ENCODE assay signal across 17 mouse cellular contexts in genomic region chr15:80577166-80577960, GRCm38 (mm10). TPM values are rescaled to one million over a fixed set of nuclear protein-coding genes. Genes with fewer than 3 reads are reported as not detected.
DNase-seq lines count a peak whose midpoint lies in the region; ATAC-seq and TF ChIP-seq lines count a peak whose summit lies in the region.
"Had no signal": no experiment of that assay in that cellular context is flagged by ENCODE, and none has a peak within 500 bp of the region (broad histone marks: within the 10 kb centered on the region; RNA-seq: fewer than 3 reads in every experiment).

No protein-coding gene starts in this region.

- peak overlapping the region in 1 of 2 experiments; percentile 9; a peak in 1 of 4 replicates for H3K4me3 ChIP-seq in heart, embryonic 14.5 days (ENCODE audit: control insufficient read depth in 1 of 2, insufficient read depth in 1 of 2, low read depth in 1 of 2, low read length in 2 of 2)
- H3K4me3 ChIP-seq in forebrain, postnatal 0 days (ENCODE audit: low read depth, low read length): no peak overlapping the region
- H3K4me3 ChIP-seq in midbrain, embryonic 14.5 days (replicated peaks; ENCODE audit: low read depth, low read length): no peak overlapping the region
- H3K4me3 ChIP-seq: kidney, embryonic 15.5 days; limb, embryonic 12.5 days; lung, embryonic 15.5 days had no signal

- H3K4me1 ChIP-seq in heart, embryonic 14.5 days (ENCODE audit: control insufficient read depth in 2 of 2, insufficient read depth in 2 of 2, low read length in 2 of 2): peaks cover 3 to 8% of the 10 kb centered on the region in 2 experiments; a peak in 3 of 4 replicates
- H3K4me1 ChIP-seq in forebrain, postnatal 0 days (ENCODE audit: insufficient read depth): peaks cover 5% of the 10 kb centered on the region; the same call in 1 of the 2 replicates
- H3K4me1 ChIP-seq in midbrain, embryonic 14.5 days (ENCODE audit: control insufficient read depth, insufficient read depth, low read length): peaks cover 15% of the 10 kb centered on the region; the same call in 1 of the 2 replicates
- H3K4me1 ChIP-seq: kidney, embryonic 15.5 days; limb, embryonic 12.5 days; lung, embryonic 15.5 days had no signal

- H3K9me3 ChIP-seq in heart, embryonic 14.5 days (ENCODE audit: control insufficient read depth, low read length): no peaks in the 10 kb centered on the region
- no peaks in the 10 kb centered on the region for H3K9me3 ChIP-seq in forebrain, postnatal 0 days (ENCODE audit: low read length)
- no peaks in the 10 kb centered on the region for H3K9me3 ChIP-seq in midbrain, embryonic 14.5 days (ENCODE audit: control insufficient read depth, low read length)
- H3K9me3 ChIP-seq: kidney, embryonic 15.5 days; limb, embryonic 12.5 days; lung, embryonic 15.5 days had no signal

- ATAC-seq in heart, embryonic 14.5 days (ENCODE audit: insufficient number of reproducible peaks, insufficient read depth, low FRiP score, low read depth): no peak
- ATAC-seq in forebrain, postnatal 0 days: peak; percentile 16; the same call in 1 of the 2 replicates
- ATAC-seq in midbrain, embryonic 14.5 days (ENCODE audit: low FRiP score, low TSS enrichment): no peak
- ATAC-seq: activated CD4-positive, CD25-positive, alpha-beta regulatory T cell, adult 4 months had no signal

- 11% methylated on average over 22 of the region's 22 CpGs for WGBS in heart, embryonic 14.5 days
- 9% methylated on average over 22 of the region's 22 CpGs for WGBS in forebrain, postnatal 0 days
- 6% methylated on average over 22 of the region's 22 CpGs for WGBS in midbrain, embryonic 14.5 days

- DNase-seq in heart, postnatal 10 days: no peak
- DNase-seq in R1 (ENCODE audit: low read depth, low spot score): peak; percentile 40
- no peak for DNase-seq in forebrain, postnatal 0 days
- DNase-seq in midbrain, embryonic 14.5 days: peak; percentile 48
- DNase-seq in B cell, adult 2 months: no peak
- no peak for DNase-seq in cerebellum, postnatal 36 days
- no peak for DNase-seq in spleen, postnatal 10 days (ENCODE audit: low spot score in 2 of 2)
- DNase-seq: layer of hippocampus, adult 9-11 months; thymus, postnatal 25 days had no signal

- H3K4me2 ChIP-seq in heart, embryonic 14.5 days (ENCODE audit: low read length): peak overlapping the region; percentile 54
- H3K4me2 ChIP-seq in forebrain, postnatal 0 days (ENCODE audit: low read depth): peak overlapping the region; percentile 6; the same call in 1 of the 2 replicates
- peak overlapping the region; percentile 31 for H3K4me2 ChIP-seq in midbrain, embryonic 14.5 days (ENCODE audit: low read length)
- H3K4me2 ChIP-seq: kidney, embryonic 15.5 days; limb, embryonic 12.5 days; lung, embryonic 15.5 days had no signal

- no peak for TF ChIP-seq CTCF in forebrain, postnatal 0 days (IDR thresholded peaks at IDR 0.05; ENCODE audit: low read depth)

- intact Hi-C loops in heart, postnatal 10 days (cut with DNase I): no loop called here

- H3K9ac ChIP-seq in heart, embryonic 14.5 days (ENCODE audit: low read length): peak overlapping the region; percentile 8; the same call in 1 of the 2 replicates
- no peak overlapping the region for H3K9ac ChIP-seq in forebrain, postnatal 0 days
- no peak overlapping the region for H3K9ac ChIP-seq in midbrain, embryonic 14.5 days (replicated peaks; ENCODE audit: low read length)
- H3K9ac ChIP-seq: kidney, embryonic 15.5 days; limb, embryonic 12.5 days; lung, embryonic 15.5 days had no signal

- H3K36me3 ChIP-seq in heart, embryonic 14.5 days (ENCODE audit: control insufficient read depth, insufficient read depth, low read length): no peaks in the 10 kb centered on the region
- no peaks in the 10 kb centered on the region for H3K36me3 ChIP-seq in forebrain, postnatal 0 days (ENCODE audit: insufficient read depth)
- no peaks in the 10 kb centered on the region for H3K36me3 ChIP-seq in midbrain, embryonic 14.5 days (ENCODE audit: control insufficient read depth, insufficient read depth, low read length)
- H3K36me3 ChIP-seq: kidney, embryonic 15.5 days; limb, embryonic 12.5 days; lung, embryonic 15.5 days had no signal

- H3K27me3 ChIP-seq in heart, embryonic 14.5 days (ENCODE audit: control insufficient read depth, insufficient read depth, low read length): peaks cover 67% of the 10 kb centered on the region
- no peaks in the 10 kb centered on the region for H3K27me3 ChIP-seq in forebrain, postnatal 0 days (ENCODE audit: insufficient read depth, low read length)
- H3K27me3 ChIP-seq in midbrain, embryonic 14.5 days (ENCODE audit: control insufficient read depth, insufficient read depth, low read length): no peaks in the 10 kb centered on the region

- H3K27ac ChIP-seq in heart, embryonic 14.5 days (replicated peaks in 1 of 2; ENCODE audit: control insufficient read depth in 1 of 2, insufficient read depth in 1 of 2, low read depth in 2 of 2, low read length in 2 of 2): no peak overlapping the region
- no peak overlapping the region for H3K27ac ChIP-seq in forebrain, postnatal 0 days (ENCODE audit: low read depth, low read length)
- no peak overlapping the region; the same call in 1 of the 2 replicates for H3K27ac ChIP-seq in midbrain, embryonic 14.5 days (replicated peaks; ENCODE audit: low read depth, low read length)
- H3K27ac ChIP-seq: kidney, embryonic 15.5 days; limb, embryonic 12.5 days; lung, embryonic 15.5 days had no signal

RNA-seq across cellular contexts. Expression of gene Grap2, which starts 5.0 kb away (rescaled TPM):
- polyA plus RNA-seq in heart, embryonic 14.5 days (2014; fragmentation: Nextera tagmentation; extraction: Ambion mirVana): 2.1 and 2.4 TPM in 2 replicates
- 1 to 10 TPM; 1.6 to 2.0 TPM for total RNA-seq in heart, postnatal 10 days (2021)
- 0.23 TPM in 1 of 2 replicates, not detected in the other for total RNA-seq in forebrain, postnatal 0 days (2014; rRNA removed)
- polyA plus RNA-seq in forebrain, postnatal 0 days (2015; fragmentation: Nextera tagmentation; extraction: Ambion mirVana): 0.21 TPM in 1 of 2 replicates, not detected in the other
- 0.66 and 0.90 TPM in 2 replicates for polyA plus RNA-seq in midbrain, embryonic 14.5 days (2014; fragmentation: Nextera tagmentation; extraction: Ambion mirVana)

RNA-seq across cellular contexts. Expression of gene Enthd1, which starts 12.4 kb away (rescaled TPM):
- polyA plus RNA-seq in heart, embryonic 14.5 days (2014; fragmentation: Nextera tagmentation; extraction: Ambion mirVana): not detected in 2 replicates
- total RNA-seq in heart, postnatal 10 days (2021): not detected
- total RNA-seq in forebrain, postnatal 0 days (2014; rRNA removed): not detected in 2 replicates
- not detected in 2 replicates for polyA plus RNA-seq in forebrain, postnatal 0 days (2015; fragmentation: Nextera tagmentation; extraction: Ambion mirVana)
- not detected in 2 replicates for polyA plus RNA-seq in midbrain, embryonic 14.5 days (2014; fragmentation: Nextera tagmentation; extraction: Ambion mirVana)
- total RNA-seq: granulocyte monocyte progenitor cell, adult 5-6 weeks; monocyte, adult 5-6 weeks had no signal
- polyA plus RNA-seq: cortical plate, adult 2 months; kidney, embryonic 15.5 days; limb, embryonic 12.5 days; lung, embryonic 15.5 days had no signal

Comparison
In these comparisons a context has a peak if more than half of its experiments do, and no peak if none do; other contexts are left out.
1. DNase-seq: peak in R1 (single experiment) and midbrain, embryonic 14.5 days (single experiment); none in heart, postnatal 10 days (0 of 2), forebrain, postnatal 0 days (single experiment), B cell, adult 2 months (0 of 2), cerebellum, postnatal 36 days (0 of 2) and spleen, postnatal 10 days (0 of 2).
2. Peak in every context shown above with its lines, with median percentiles within 50 percentile points of each other: H3K4me2 ChIP-seq.